Mouse (Mus musculus) liver, postnatal 0 days (tissue): Measurements from ENCODE around the gene Vdac1.

Source experiments
- CTCF ChIP-seq: sonication (generic); IDR thresholded peaks from 2 replicates; pipeline ENCODE4 v1.5.1; 2016; ENCODE audit warnings: antibody characterized with exemption, low read depth
- EP300 ChIP-seq: IDR thresholded peaks from 2 replicates; pipeline ENCODE4 v1.6.1; 2016; ENCODE audit warnings: antibody characterized with exemption, low read depth, mild to moderate bottlenecking

DNA sequence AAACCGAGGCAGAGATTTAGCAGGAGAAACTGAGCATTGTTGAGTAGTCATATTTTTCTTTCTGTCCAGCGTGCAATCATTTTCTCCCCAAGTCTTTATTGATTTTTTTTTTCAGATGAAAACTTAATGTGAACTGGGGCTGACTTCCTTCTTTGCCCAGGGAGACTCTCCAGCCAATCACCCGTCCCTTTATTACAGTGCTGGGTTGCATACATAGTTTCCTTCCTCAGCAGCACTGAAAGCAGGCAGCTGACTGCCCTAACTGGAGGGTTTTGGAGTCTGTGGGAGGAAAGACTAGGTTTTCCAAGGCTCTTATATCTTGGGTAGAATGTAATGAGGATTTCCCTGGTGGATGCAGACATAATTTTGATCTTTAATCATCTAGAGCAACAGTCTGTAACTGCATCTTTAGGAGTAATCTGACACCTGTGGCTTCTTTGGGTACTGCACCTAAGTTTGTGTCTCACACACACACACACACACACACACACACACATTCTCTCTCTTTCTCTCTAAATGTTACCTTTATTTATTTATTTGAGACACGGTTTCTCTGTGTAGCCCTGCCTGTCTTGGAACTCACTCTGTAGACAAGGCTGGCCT is 36.8 kb downstream of the Vdac1 start:
- TF ChIP-seq CTCF (peak; percentile 48), EP300 (no peak)
